Mouse (Mus musculus): ENCODE results near the gene Ino80e.

Gene Ino80e

DNA sequence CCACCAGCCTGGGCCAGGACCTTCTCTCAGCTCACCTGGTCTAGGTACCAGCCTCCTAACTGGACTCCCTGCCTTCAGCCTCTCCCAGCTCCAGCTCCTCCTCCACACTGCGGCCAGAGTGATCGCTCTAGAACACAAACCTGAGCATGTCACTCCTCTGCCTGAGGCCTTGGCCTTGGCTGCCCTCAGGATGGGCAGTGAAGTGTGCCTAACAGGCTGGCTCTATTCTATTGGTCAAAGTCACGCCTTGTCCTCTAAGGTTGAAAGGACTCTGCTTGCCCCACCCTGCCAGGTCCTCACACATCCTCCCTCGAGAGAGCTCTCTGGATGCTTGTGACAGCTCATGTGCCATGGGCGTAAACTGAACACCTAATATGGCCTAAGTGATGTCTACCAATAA, 8.7 kb downstream of the Ino80e start:
- no peak for DNase-seq

DNA sequence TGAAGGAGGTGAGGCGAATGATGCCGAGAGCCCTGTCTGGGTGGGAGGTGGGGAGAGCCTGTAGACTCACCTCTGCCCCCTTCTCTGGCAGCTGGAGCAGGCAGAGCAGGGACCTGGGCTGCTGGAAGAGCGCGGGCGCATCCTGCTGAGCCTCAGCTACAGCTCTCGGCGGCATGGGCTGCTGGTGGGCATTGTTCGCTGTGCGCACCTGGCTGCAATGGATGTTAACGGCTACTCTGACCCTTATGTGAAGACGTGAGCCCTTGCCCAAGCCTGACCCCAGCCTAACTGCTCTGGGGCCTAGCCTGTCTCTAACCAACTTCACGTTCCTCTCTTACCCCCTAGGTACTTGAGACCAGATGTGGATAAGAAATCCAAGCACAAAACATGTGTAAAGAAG, 11.0 kb downstream of the Ino80e start:
- DNase-seq: no peak

DNA sequence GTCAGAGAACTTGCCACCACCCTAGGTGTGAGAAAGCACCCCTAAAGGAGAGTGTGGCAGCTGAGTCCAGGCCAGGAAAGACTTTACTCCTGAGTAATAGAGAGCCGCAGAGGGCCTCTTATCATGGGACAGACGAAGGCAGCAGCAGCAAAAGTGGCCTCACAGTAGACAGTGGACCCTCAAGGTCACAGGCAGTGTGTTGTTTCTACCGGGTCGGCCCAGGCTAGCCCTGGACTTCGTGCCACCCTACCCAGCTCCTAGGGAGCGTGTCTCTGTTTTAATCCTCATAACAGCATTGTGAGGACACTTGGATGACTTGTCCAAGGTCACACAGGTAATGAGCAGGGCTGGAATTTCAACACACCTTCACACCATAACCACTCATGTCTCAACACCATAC, 12.0 kb downstream of the Ino80e start:
- no peak for DNase-seq

DNA sequence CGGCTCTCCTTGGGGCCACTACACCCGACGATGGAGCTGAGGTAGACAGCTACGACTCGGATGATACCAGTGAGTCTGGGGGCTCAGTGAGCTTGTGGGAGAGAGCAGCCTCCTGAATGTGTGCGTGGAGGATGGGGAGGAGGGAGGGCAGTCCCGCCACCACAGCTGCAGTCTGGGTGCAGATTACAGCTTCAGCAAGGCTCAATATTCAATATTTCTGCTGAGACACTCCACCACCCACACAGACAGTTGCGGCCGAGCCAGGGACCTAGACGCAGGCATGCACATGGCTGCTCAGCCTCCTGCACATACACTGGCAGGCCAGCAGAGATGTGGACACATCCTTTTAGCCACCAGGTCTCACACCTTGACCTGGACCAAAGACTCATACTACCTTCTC, 13.4 kb downstream of the Ino80e start:
- DNase-seq: peak; percentile 20

DNA sequence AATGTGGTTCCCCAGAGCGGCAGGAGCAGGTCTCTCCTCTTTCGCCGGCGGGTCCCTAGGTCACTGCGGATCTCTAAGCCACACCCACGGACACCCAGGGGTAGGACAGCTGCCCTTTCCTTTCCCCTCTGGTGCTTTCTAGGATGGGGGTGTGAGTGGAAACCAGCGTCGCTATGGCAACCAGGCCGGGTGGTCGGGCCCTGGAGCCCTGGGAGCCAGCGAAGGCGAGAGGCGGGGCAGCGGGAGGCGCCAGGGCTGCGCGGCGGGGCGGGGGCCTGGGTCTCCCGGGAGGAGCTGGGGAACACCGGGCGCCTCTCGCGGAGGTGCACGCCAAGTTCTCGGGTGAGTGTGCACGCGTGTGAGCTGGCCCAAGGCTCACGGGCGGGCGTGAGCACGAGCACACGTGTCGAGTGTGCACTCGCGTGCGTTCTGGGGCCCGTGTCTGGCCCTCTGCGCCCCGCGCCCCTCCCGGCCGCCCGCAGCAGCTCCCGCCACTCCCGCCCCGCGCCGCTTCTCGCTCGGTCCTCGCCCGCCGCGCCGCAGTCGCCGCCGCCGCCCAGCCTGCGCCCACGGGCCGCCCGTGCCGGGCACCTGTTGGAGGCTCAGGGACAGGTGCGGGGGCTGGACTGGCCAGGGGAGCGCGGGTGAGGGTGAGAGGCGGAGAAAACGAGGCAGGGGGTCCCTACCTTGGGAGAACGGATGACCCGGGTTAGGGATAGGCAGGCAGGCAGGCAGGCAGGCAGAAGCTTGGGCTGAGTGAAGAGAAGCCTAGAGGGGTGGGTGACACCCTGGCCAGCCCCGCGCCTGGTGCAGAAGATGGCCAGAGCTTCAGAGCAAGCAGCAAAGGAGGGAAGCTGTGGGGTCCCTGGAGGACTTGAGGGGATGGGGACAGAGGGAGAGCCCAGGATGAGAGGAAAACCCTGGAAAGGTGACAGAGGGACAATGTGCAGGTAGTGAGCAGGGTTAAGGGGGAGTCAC, 14.5 kb downstream of the Ino80e start:
- peak; percentile 92 for DNase-seq

DNA sequence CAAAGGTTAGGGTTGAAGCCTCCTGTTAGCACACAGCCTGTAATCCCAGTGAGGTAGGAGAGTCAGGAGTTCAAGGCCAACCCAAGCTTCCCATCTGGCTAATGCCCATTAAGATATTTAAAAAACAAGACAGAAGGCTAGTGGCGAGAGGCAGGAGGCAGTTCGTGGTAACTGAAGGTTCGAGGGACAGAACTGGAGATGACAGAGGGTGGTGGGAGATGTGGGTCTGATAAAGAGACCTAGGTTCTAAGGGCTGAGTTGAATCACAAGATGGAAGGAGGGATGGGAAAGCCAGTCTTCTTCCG, 15.1 kb downstream of the Ino80e start, which contains the start of gene Doc2a:
Gene Doc2a (plus strand): TSS at position 301 of the 305 bp plus-strand sequence.
- DNase-seq: no peak

DNA sequence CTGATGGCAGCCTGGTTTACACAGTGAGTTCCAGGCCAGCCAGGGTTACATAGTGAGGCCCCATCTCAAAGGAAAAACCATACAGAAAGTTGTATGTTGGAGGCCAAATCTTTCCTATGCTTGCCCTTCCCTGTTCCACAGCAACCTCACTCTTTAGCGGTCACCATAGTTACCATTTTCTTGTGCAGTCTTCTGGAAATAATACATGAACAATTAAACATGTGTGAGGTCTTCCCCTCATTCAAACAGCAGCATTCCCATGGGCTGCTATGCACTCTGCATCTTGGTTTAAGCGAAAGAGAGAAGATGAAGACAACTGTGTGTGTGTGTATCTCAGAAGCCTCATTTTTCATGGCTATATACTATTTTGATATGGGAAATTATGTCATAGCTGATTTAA, 16.7 kb downstream of the Ino80e start:
- peak; percentile 76 for DNase-seq

DNA sequence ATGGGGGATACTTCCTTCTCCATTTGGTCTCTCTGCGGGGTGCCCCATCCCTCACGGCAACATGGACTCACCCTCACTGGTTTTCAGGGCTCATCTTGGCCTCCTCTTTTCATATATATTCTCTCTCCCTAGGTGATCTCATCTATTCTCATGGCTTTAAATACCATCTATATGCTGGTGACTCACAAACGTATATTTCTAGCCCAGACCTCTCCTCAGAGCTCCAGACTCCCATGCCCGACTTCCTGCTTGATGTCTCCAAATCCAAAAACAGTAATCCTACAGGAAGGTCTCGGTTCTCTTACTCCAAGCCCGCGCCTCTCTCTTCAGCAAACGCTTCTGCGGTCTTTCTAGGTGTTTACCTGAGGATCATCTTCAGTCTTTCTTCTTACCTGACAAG, 18.9 kb downstream of the Ino80e start:
- no peak for DNase-seq

DNA sequence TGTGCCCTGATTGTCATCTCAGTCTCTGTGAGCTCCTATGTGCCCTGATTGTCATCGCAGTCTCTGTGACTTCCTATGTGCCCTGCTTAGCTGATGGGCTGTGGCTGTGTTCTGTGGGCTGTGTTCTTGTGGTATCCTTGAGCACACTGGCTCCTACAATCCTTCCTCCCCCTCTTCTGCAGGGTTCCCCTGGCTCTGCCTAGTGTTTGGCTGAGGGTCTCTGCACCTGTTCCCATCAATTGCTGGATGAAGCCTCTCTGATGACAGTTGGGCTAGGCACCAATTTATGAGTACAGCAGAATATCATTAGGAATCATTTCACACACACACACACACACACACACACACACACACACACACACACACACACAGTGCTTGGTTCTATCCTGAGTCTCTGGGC, 28.9 kb downstream of the Ino80e start:
- no peak for DNase-seq

DNA sequence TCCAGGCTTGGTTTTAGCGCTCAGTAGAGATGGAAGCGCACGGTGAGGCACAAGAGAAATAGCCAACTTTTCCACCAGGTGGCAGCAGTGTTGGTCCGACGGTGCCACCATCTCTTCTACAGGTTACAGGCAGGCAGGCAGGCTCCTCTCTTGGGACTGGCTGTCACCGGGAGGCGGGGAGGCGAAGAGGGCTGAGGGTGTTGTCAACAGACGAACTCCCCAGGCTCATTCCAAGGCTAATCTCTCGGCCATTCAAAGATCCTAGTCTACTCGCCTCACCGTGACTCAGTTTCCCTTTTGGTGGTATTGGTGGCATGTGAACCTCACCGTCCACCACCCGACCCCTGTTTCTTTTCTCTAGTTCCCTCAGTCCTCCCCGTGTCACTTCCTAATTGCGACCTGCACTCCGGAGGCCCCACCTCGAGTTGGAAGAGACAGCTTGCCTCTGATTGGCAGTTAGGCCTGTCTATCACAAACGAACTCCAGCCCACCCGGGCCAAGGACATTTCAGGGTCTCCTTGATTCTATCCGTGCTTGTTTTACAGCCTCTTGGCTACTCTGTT, 30.1 kb downstream of the Ino80e start:
- DNase-seq: peak; percentile 91

DNA sequence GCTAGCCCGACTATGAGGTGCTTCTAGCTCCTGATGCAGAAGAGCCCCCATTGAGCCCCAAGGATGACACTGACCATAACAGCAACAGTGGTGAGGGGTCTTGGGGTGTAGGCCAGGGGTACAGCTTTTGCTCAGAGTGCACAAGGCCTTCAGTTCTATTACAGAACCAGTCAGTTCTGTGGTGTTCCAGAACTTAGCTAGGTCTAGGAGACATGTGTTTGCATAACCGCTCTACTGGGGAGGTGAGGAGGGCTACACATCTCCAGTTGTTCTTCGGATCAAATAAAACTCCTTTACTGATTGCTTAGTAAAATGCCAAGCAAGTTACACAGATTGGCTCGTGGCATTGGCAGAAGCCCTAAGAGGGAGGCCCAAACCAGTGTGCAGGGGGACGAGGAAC, 30.6 kb downstream of the Ino80e start, which contains the start of gene 4930451I11Rik:
Gene 4930451I11Rik (minus strand): TSS at position 101 of the 400 bp plus-strand sequence.
- no peak for DNase-seq

DNA sequence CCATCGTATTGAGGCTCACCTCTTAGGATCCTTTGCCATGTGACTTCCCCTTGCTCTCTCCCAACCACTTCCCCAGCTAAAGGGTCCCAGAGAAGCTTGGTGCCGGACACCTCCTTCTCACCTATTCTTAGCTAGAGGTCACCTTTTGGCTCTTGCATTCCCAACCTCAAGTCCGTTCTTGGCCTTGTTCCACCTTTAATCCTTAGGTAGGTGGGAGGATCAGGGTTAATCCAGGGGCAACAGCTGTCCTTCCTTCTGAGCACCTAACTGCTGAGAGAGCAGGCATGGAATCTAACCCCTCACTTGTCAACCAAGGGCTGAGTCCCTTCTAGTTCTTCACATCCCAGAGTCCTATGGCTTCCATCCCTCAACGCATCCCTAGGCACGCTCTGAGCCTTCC, 36.2 kb downstream of the Ino80e start:
- DNase-seq: peak; percentile 50

DNA sequence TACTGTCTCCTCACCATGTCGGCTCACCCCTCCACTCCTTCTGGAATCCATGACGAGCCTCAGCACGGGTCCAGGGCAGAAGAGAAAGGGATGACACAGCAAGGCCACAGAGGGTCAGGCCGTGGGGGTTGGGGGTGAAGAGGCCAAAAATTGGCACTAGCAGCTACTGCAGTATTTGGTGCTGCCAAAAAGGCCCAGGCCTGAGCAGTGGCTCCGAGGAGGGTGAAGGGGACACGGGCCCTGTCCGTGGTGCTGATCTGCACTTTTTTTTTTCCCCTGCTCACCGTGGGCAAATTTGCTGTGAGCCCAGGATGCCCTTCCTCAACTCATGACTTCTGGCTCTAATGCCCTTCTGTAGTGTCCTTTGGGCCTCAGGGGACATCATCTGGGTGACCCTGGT, 36.8 kb downstream of the Ino80e start:
- DNase-seq: peak; percentile 30

DNA sequence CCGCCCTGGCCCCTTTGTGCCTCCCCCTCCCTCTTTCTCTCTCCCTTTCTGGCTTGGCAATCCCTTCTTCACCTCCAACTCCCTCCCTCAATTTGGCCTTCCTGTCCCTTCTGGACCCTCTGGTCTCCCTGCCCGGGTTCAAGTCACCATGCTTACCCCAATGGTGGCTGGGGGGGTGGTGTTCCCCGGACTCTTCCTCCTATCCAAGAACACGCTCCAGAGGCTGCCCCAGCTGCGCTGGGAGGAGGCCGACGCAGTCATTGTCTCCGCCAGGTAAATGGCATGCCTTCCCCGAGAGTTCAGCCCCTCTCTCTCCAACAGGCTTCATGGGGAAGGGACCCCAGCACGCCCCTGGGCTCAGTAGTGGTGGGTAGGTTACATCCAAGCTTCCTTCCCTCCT, 38.2 kb downstream of the Ino80e start:
- peak; percentile 34 for DNase-seq

DNA sequence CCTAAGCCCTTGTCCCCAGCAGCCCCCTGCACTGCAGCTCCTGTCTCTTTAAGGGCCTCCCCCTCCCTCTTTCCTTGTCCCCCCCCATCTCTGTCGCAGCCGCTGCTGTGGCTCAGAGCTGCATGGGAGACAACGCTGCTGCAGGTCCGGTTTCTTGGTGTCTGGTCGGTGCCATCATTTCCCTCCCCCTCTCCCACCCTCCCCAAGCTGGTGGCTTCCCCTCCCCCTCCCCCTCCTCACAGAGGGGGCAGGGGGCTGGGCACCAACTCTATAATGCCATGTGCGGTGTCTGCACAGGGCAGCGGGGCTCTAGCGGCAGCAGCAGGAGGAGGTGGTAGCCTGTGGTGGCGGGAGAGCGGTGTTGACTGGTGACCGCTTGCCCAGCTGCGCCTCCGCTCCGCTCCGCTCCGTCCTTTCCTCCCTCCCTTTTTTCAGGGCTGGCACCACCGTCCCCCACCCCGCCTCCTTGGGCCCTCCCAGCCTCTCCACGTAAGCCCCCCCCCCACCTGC, 38.9 kb downstream of the Ino80e start:
- peak; percentile 78 for DNase-seq

DNA sequence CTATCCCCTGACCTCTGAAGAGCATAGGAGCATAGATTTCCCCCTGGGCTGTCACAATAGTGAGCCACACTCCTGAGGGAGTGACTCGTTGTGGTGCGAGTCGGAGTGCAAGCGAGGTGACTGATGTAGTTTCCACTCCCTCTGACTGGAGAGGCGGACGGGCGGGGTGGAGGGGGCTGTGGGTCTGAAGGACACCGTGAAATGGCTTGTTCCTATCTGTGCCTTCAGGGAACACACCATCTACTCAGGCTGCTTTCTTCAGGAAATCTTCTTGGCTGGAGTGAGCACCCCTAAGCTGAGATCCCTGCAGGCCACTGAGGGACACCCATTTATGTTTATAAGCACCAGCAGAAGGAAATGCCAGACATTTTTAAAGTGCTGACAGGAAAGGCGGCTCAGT, 39.4 kb downstream of the Ino80e start:
- peak; percentile 13 for DNase-seq

DNA sequence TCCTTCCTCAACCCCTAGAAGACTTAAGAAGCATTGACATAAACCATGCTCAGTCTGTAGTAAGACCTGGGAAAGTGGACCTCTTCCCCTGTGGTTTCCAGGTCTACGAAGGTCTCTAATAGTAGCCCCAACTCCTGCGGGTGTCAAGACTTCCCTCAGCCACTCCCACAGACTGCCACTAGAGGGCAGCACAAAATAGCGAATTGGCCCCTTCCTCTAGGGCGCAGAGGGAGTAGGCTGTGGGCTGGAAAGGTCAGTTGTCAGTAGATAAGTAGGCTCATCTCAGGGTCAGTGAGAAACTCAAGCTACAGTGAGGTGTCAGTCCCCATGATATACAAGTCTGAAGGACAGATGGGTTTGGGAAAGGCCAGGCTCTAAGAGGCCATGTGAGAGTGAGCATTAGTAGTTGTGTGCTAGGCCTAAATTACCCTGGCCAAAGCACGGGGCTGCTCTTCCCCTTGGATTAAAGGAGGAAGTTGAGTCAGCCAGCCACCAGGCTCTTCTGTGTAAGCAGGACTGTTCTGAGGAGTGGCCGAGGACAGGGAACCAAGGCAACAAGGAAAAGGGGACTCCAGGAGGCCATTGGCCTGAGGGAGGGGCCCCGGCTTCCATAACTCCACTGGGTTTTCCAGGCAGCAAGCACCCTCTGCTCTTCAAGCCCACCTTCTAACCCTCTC, 40.2 kb downstream of the Ino80e start:
- DNase-seq: peak; percentile 91

DNA sequence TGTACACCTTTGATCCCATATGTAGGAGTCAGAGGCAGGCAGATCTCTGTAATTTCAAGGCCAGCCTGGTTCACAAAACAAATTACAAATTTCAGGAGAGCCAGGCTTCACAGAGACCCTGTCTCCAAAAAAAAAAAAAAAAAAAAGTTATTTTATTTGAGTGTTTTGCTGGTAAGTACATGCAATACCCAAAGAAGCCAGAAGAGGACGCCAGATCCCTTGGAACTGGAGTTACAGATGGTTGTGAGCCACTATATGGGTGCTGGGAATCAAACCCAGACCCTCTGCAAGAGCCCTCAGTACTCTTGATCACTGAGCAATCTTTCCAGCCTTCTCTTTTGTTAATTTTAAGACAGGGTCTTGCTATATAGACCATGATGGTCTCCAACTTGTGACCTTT, 43.4 kb downstream of the Ino80e start:
- no peak for DNase-seq

DNA sequence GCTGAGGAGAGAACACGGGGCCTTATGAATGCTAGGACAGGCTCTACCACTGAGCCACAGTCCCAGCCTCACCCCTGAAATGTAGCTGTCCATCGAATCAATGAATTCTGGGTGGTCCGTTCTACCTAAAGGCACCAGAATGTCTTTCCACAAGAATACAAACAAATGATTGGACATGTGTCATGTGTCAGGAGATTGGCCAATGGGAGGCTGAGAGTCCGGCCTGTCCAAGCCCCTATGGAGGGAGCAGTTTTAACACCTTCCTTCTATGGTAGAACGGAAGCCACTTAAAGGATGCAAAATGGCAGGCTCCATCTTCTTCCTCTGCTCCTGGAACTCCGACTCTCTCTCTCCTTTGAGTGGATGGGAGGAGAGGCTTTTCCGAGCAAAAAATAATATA, 44.6 kb downstream of the Ino80e start:
- DNase-seq: no peak

DNA sequence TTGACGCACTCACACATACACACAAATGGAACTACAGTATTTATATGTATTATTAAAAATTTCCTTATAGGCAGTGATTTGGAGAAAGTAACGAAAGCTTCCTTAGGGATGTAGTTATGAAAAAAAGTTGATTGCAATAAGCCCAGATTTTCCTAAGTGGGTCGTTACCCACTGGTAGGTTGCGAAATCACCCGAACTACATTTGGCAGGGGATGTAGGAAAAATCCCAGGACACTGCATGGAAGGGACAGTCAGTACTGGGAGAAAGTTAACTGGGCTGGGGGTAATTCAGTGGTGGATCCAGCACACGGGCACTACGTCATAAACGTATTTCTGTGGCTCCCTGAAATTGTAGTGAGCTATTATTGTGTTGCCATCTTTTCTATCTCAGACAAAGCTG, 45.7 kb downstream of the Ino80e start:
- DNase-seq: no peak

DNA sequence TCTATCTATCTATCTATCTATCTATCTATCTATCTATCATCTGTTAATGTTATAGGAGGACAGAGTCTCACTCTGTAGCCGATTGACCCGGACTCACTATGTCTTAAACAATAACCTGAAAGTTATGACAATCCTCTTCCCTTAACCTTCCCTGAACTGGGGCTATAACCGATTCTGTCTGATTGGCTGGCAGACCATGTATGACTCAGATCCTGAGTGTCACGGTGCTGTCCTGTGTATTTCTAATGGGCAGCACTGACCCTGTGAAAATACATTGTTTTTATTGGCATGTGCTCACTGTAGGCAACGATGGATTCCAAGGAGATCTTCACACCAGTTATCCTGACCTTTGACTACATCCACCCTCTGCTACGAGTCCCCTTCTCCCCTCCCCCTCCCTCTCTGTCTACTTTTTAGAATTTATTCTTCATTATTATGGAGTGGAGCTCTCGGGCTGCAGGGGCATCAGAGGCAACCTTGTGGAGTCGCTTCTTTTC, 46.4 kb downstream of the Ino80e start:
- no peak for DNase-seq

DNA sequence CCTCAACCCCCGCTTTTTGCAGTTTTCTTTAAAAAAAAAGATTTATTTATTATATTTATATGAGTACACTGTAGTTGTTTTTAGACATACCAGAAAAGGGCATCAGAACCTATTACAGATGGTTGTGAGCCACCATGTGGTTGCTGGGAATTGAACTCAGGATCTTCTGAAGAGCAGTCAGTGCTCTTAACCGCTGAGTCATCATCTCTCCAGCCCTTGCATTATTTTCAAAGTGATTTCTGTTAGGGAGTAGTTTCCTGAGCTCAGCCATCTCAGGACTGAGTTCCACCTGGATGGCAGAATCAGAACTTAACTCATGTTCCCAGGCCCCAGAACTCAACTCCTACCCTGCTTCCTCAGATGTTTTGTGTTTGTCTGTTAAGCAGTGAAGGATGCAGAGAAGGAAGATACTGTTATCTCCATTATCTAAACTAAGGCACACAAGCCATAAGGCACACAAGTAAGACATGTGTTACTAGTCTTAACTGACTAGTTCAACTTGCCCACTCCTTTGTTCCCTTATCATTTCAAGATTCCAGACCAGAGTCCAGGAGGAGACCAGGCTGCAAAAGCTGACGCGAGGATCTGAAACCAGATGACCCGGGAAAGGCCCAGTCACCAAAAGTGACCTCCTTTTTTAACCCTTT, 52.3 kb downstream of the Ino80e start:
- DNase-seq: no peak
